Mouse (Mus musculus) stomach, embryonic 16.5 days (tissue): ENCODE data around the gene Agtrap. TPM values are rescaled to one million over a fixed set of nuclear protein-coding genes. Genes with fewer than 3 reads are reported as not detected.

Experiments used
- ATAC-seq: fragments of 200-750 bp; cut with Nextera tagmentation; 2 replicates; pipeline ENCODE4 v1.8.0; 2017; ENCODE audit warnings: moderate number of reproducible peaks, moderate TSS enrichment; ENCODE audit not compliant: insufficient read depth, low FRiP score
- H3K27ac ChIP-seq: fragments of 300-500 bp; sonication (generic); 2 replicates; pipeline ENCODE4 v1.5.1; 2014; ENCODE audit warnings: low read length
- H3K27me3 ChIP-seq: fragments of 300-500 bp; sonication (generic); 2 replicates; pipeline ENCODE4 v1.6.1; 2014; ENCODE audit warnings: low read length, control low read depth, mixed read lengths; ENCODE audit not compliant: control insufficient read depth, insufficient read depth
- H3K36me3 ChIP-seq: fragments of 300-500 bp; sonication (generic); 2 replicates; pipeline ENCODE4 v1.6.1; 2014; ENCODE audit warnings: low read length; ENCODE audit not compliant: control insufficient read depth, insufficient read depth
- H3K4me1 ChIP-seq: fragments of 300-500 bp; sonication (generic); 2 replicates; pipeline ENCODE4 v1.6.1; 2014; ENCODE audit warnings: low read length, control low read depth, mixed read lengths; ENCODE audit not compliant: control insufficient read depth, insufficient read depth
- H3K4me2 ChIP-seq: fragments of 300-500 bp; sonication (generic); 2 replicates; pipeline ENCODE4 v1.6.1; 2014; ENCODE audit warnings: low read depth, low read length, mixed read lengths
- H3K4me3 ChIP-seq: fragments of 300-500 bp; sonication (generic); replicated peaks from 2 replicates; pipeline ENCODE4 v1.5.1; 2014; ENCODE audit warnings: mild to moderate bottlenecking, low read length
- H3K9ac ChIP-seq: fragments of 300-500 bp; sonication (generic); 2 replicates; pipeline ENCODE4 v1.6.1; 2014; ENCODE audit warnings: low read length
- H3K9me3 ChIP-seq: fragments of 300-500 bp; sonication (generic); replicated peaks from 2 replicates; pipeline ENCODE4 v1.6.1; 2016; ENCODE audit warnings: low read length, control low read depth; ENCODE audit not compliant: control insufficient read depth
- WGBS: fragments of 180-500 bp; shearing (Covaris S2); extraction: QIAGEN DNeasy Blood & Tissue Kit; methylation state at CpG from one replicate; pipeline ENCODE4 v1.1.7; 2014; 5-methylcytosine and 5-hydroxymethylcytosine counted together
- polyA plus RNA-seq: library from polyadenylated mRNA; unstranded; fragments of >200 nt; fragmentation: Nextera tagmentation; extraction: Ambion mirVana; gene quantifications from 2 replicates; pipeline ENCODE4 v1.2.1, GENCODE M21; 2015

Agtrap gene
- polyA plus RNA-seq, 1 experiment from 2014 or later = 16.5 TPM

DNA sequence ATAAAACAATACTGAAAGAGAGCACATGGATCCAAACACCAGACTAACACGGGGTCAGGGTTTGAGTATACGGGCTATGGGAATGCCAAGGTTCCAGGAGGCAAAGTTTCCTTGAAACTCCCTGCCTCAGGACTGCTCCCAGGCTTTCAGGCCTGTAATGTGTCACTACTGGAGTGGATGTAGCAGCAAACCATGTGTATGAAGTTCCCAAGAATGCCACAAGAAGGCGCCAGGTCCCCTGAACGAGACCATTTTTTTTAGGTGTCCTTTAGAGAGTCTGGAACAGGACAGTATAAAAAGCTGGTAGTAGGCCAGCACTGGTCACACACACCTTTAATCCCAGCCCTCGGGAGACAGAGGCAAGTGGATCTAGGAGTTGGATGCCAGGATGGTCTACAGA is 6.3 kb upstream of the Agtrap start:
- Histone ChIP-seq H3K27me3 (no peaks in the 10 kb centered on the region), H3K4me2 (no peak overlapping the region), H3K4me3 (no peak overlapping the region), H3K36me3 (no peaks in the 10 kb centered on the region), H3K27ac (no peak overlapping the region), H3K4me1 (no peaks in the 10 kb centered on the region), H3K9me3 (no peaks in the 10 kb centered on the region), H3K9ac (no peak overlapping the region)
- WGBS = 85% methylated on average over 5 of the region's 5 CpGs
- no peak for ATAC-seq

DNA sequence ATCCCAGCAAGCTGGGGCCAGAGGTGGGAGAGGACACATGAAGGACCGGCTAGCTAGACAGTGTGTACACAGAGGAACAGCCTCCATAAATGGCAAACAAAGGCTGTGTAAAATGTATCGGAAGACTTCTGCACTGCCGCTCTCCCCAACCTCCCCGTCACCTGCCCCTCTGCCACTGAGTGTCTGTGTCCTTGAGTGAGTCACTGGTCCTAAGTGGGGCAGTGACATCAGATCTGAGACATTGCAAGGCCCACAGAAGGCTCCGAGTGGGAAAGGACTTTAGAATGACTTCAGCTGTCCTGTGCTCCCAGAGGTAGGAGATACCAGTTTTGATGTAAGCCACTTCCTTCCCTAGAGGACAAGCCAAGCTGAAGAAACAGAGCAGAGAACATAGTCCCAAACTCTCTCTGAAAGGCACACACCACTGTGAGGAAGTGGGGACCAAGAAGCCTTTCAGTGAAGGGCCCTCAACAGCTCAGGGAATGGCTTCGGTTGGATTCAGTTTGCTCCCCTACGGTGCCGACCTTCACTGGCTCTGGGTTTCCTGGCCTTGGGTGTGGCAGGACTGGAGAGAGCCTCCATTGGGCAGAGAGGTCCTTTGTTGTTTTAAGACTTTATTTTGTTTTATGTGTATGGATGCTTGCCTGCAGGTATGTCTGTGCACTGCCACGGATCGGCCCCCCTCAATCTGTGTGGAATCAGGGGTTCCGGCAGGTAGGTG is 4.9 kb upstream of the Agtrap start:
- Histone ChIP-seq H3K9ac (no peak overlapping the region), H3K4me3 (no peak overlapping the region), H3K4me1 (peaks cover 4% of the 10 kb centered on the region), H3K9me3 (no peaks in the 10 kb centered on the region), H3K36me3 (no peaks in the 10 kb centered on the region), H3K27me3 (no peaks in the 10 kb centered on the region), H3K27ac (no peak overlapping the region), H3K4me2 (no peak overlapping the region)
- ATAC-seq = no peak
- WGBS = 77% methylated on average over 11 of the region's 11 CpGs

DNA sequence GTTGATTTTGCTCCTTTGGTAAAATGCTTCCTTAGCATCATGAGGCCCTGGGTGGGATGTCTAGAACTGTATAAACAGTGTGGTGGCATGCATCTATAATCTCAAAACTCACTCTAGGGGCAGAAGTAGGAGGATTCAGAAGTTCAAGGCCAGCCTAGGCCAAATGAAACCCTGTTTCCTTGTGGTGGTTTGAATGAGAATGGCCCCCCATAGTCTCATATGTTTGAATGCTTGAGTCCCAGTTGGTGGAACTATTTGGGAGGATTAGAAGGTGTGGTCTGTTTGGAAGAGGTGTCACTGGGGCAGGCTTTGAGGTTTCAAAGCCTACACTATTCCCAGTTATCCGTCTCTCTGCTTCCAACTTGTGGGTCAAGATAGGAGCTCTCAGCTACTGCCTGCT is 3.4 kb upstream of the Agtrap start:
- no peaks in the 10 kb centered on the region for H3K36me3 ChIP-seq
- ATAC-seq = no peak
- no peak overlapping the region for H3K4me3 ChIP-seq
- H3K27ac ChIP-seq = no peak overlapping the region
- H3K9me3 ChIP-seq = no peaks in the 10 kb centered on the region
- H3K4me1 ChIP-seq = peaks cover 11% of the 10 kb centered on the region
- no peak overlapping the region for H3K9ac ChIP-seq
- 92% methylated on average over 1 of the region's 1 CpGs for WGBS
- no peak overlapping the region for H3K4me2 ChIP-seq
- H3K27me3 ChIP-seq = no peaks in the 10 kb centered on the region

DNA sequence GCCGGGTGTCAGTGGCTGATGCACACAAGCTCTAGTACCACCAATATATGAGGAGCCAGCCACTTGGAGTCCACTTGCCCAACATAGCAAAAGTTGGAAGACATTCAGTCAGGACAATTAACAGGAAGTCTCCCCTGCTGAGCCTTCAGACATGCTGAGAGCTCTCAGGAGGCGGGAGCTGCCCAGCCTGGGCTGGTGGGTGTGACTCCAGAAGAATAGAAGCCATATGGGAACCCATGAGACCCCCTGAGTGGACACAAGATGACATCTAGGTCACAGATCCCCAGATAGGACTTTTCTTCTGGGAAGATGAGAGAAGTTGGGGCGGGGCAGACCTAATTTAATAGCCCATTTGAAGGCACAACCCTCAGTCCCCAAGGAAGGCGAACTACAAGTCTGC is 1.3 kb upstream of the Agtrap start:
- Histone ChIP-seq H3K4me1 (peaks cover 27% of the 10 kb centered on the region), H3K9me3 (no peaks in the 10 kb centered on the region), H3K4me3 (no peak overlapping the region), H3K36me3 (no peaks in the 10 kb centered on the region), H3K9ac (no peak overlapping the region), H3K27ac (no peak overlapping the region), H3K27me3 (no peaks in the 10 kb centered on the region), H3K4me2 (no peak overlapping the region)
- ATAC-seq = no peak
- WGBS = 70% methylated on average over 4 of the region's 4 CpGs

DNA sequence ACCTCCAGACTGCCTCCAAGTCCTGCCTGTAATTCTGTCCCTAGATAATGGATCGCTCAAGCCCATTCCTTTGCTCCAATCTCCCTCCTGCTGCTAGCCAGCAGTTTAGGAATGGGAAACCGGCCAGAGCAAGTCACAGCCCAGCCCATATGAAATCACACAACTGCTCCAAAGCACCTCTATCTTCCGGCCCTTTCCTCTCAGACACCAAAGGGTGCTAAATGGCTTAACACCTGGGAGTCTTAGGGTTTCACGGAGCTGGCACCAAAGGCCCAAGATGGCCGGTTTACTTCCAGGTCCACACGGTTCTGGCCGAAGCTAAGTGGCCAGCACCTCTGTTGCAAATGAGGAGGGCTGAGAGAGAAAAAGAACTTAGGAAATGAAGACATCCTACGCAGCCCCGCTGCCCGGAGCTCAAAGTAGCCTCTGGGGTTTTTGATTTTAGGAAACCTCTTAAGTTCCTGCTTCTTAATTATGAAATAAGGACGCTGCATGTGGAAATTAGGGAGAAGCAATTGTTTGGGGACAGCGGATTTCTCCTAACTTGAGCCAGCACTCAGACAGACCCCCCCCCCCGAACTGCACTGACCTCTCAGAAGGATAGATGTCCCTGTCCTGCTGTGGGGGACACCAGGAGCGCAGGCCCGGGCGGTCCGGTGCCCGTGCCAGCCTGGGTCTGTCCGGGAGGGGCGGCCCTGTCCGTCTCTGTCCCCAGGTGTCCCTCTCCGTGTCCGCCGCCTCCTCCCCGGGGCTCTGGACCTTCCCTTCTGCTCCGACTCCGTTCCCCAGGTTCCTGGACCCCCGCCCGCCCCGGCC is 532 bp downstream of the Agtrap start:
- ATAC-seq = no peak
- H3K27ac ChIP-seq = peak overlapping the region; percentile 77
- no peaks in the 10 kb centered on the region for H3K27me3 ChIP-seq
- 5% methylated on average over 30 of the region's 30 CpGs for WGBS
- H3K4me1 ChIP-seq = peaks cover 39% of the 10 kb centered on the region
- peak overlapping the region; percentile 87 for H3K4me2 ChIP-seq
- H3K9ac ChIP-seq = peak overlapping the region; percentile 92
- peak overlapping the region; percentile 92 for H3K4me3 ChIP-seq
- no peaks in the 10 kb centered on the region for H3K36me3 ChIP-seq
- no peaks in the 10 kb centered on the region for H3K9me3 ChIP-seq

DNA sequence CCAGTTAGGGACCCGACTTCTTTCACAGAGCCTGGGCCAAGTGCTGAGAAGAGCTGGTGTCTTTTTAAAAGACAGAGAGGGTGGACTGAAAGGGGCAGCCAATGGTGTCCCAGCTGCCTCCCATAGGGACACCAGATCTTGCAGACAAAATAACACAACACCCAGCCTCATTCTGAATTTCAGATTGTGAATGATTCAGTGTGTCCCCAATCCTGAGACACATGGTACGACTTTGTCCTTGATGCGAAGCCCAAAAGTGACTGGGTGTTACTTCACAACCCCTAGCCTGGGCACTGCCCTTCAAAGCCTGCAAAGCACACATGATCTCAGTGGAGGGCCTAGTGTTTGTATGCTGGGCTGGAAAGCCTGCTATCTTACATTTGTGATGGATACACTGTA is 1.9 kb downstream of the Agtrap start:
- Histone ChIP-seq H3K4me2 (no peak overlapping the region), H3K27me3 (no peaks in the 10 kb centered on the region), H3K4me3 (no peak overlapping the region), H3K9me3 (no peaks in the 10 kb centered on the region), H3K9ac (no peak overlapping the region), H3K4me1 (peaks cover 39% of the 10 kb centered on the region), H3K36me3 (no peaks in the 10 kb centered on the region; the same call in 1 of the 2 replicates), H3K27ac (no peak overlapping the region)
- WGBS = 72% methylated on average over 3 of the region's 3 CpGs
- ATAC-seq = no peak

DNA sequence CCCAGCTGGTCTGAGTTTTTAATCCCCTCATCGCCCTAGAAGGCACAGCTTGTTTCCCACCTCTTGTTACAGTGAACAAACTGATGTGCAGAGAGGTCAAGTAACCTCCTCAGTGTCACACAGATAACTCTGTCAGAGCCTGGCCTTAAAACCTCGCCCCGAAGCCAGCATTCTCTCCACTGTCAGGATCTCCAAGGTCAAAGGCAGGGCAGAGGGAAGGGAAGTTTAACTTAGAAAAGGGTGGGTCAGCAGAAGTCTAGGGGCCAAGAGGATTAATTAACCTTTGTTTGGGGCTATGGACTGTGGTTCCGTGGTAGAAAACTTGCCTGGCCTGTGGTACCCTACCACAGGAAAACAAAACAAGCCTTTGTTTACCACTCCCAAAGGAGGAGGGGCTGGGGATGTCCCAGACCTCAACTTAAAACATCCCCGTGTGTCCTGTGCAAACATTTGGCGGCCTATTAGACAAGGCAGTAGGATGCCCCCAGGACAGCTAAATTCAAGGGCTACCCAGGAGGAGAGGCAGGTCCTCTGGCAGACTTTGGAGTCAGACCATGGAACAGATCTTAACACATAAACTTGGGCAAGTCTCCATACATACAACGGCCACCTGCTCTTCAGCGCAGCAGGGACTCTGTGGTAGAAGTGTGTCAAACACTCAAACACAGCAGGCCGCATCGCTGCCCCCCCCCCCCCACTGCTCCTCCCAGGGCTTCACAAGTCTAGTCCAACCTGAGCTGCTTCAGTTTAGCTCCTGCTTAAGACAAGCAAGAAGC is 2.5 kb downstream of the Agtrap start:
- no peak overlapping the region for H3K27ac ChIP-seq

DNA sequence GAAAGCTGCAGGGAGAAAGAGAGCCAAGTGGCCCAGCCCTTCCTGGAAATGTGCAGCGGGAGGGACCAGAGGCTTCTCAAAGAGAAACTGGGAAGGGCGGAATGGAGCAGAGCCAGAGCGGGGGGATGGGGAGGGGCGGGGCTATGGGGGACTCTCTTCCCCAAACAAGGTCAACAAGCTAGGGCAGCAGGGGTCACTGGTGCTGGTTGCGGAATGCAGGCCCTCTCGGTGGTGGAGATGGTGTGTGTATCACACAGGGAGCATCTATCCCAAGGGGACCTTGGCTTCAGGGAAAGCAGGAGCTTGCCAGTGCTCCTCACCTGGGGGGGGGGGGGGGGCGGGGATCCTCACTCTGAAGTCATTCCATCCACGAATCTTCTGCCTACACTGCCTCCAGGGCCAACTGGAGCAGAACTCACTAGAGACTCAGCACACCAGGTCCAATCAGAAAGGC is 3.5 kb downstream of the Agtrap start:
- WGBS = 15% methylated on average over 7 of the region's 8 CpGs
- Histone ChIP-seq H3K36me3 (no peaks in the 10 kb centered on the region; the same call in 1 of the 2 replicates), H3K27ac (no peak overlapping the region), H3K4me2 (no peak overlapping the region), H3K9me3 (no peaks in the 10 kb centered on the region), H3K9ac (no peak overlapping the region), H3K4me3 (no peak overlapping the region), H3K4me1 (peaks cover 39% of the 10 kb centered on the region), H3K27me3 (no peaks in the 10 kb centered on the region)
- ATAC-seq = no peak

More for the DNA sequence above, 2.5 kb downstream of the Agtrap start:
- no peak overlapping the region for H3K4me3 ChIP-seq
- peak overlapping the region; percentile 46; the same call in 1 of the 2 replicates for H3K9ac ChIP-seq
- 49% methylated on average over 10 of the region's 10 CpGs for WGBS
- no peak overlapping the region for H3K4me2 ChIP-seq
- H3K4me1 ChIP-seq = peaks cover 39% of the 10 kb centered on the region
- no peaks in the 10 kb centered on the region; the same call in 1 of the 2 replicates for H3K36me3 ChIP-seq
- H3K27me3 ChIP-seq = no peaks in the 10 kb centered on the region
- no peak for ATAC-seq
- no peaks in the 10 kb centered on the region for H3K9me3 ChIP-seq
